Mouse (Mus musculus): ENCODE measurements around the gene Smim12. TPM values are rescaled to one million over a fixed set of nuclear protein-coding genes. Genes with fewer than 3 reads are reported as not detected.

The Smim12 gene
- 3.7 TPM for polyA plus RNA-seq (2014; fragmentation: Illumina TruSeq; extraction: RNeasy Lipid Tissue Mini Kit (QIAGEN cat#74804); ENCODE audit: low read depth, low replicate concordance)

DNA sequence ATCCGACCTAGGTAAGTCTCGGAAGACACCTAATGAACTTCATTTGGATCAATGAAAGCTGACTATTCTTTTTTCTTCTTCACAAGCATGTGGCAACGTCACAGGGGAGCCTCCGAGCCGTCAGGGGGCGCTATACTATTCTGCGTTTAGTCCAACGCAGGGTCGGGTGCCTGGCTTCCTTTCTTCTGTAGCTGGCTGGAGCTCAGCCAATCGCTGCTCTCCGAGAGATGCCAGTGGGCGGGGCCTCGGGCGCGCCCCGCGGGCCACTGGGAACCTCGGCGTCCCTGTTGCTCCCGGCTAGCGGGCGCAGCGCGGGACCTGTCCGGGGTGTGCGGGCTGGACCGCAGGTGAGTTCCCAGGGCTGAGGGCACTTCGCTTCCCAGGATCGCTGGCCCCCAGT is at the start of gene Smim12:
TSS of gene Smim12 (plus strand) at position 233 of the 400 bp plus-strand sequence.

Other genes starting within 250 kb of the Smim12 start
- gene Sfpq, start 222.5 kb upstream of the Smim12 start, polyA plus RNA-seq (2014; fragmentation: Illumina TruSeq; extraction: RNeasy Lipid Tissue Mini Kit (QIAGEN cat#74804); ENCODE audit: low read depth, low replicate concordance), result 367 TPM
- 24.4 TPM for gene Zmym1, start 182.6 kb upstream of the Smim12 start, polyA plus RNA-seq (2014; fragmentation: Illumina TruSeq; extraction: RNeasy Lipid Tissue Mini Kit (QIAGEN cat#74804); ENCODE audit: low read depth, low replicate concordance)
- 34.2 TPM for gene Zmym6, start 166.4 kb upstream of the Smim12 start, polyA plus RNA-seq (2014; fragmentation: Illumina TruSeq; extraction: RNeasy Lipid Tissue Mini Kit (QIAGEN cat#74804); ENCODE audit: low read depth, low replicate concordance)
- 43.5 TPM for gene Tmem35b, start 120.1 kb upstream of the Smim12 start, polyA plus RNA-seq (2014; fragmentation: Illumina TruSeq; extraction: RNeasy Lipid Tissue Mini Kit (QIAGEN cat#74804); ENCODE audit: low read depth, low replicate concordance)
- not detected for gene Dlgap3, start 74.6 kb upstream of the Smim12 start, polyA plus RNA-seq (2014; fragmentation: Illumina TruSeq; extraction: RNeasy Lipid Tissue Mini Kit (QIAGEN cat#74804); ENCODE audit: low read depth, low replicate concordance)
- gene Gja4, start 70.3 kb downstream of the Smim12 start, polyA plus RNA-seq (2014; fragmentation: Illumina TruSeq; extraction: RNeasy Lipid Tissue Mini Kit (QIAGEN cat#74804); ENCODE audit: low read depth, low replicate concordance), result 0.35 TPM
- gene Gjb3, start 87.1 kb downstream of the Smim12 start, polyA plus RNA-seq (2014; fragmentation: Illumina TruSeq; extraction: RNeasy Lipid Tissue Mini Kit (QIAGEN cat#74804); ENCODE audit: low read depth, low replicate concordance), result not detected
- not detected for gene Gjb4, start 110.3 kb downstream of the Smim12 start, polyA plus RNA-seq (2014; fragmentation: Illumina TruSeq; extraction: RNeasy Lipid Tissue Mini Kit (QIAGEN cat#74804); ENCODE audit: low read depth, low replicate concordance)
- gene Gjb5, start 114.4 kb downstream of the Smim12 start, polyA plus RNA-seq (2014; fragmentation: Illumina TruSeq; extraction: RNeasy Lipid Tissue Mini Kit (QIAGEN cat#74804); ENCODE audit: low read depth, low replicate concordance), result not detected

Data from adrenal gland, adult 10 weeks (tissue).